Mouse (Mus musculus) cortical plate, adult 2 months (tissue): ENCODE results near the gene Hoxa2.

ENCODE experiments used
- CTCF ChIP-seq: fragments of 200-500 bp; IDR thresholded peaks from 2 replicates; pipeline ENCODE4 v1.5.1; 2011; ENCODE audit warnings: mild to moderate bottlenecking, control low read depth, low read length; ENCODE audit not compliant: insufficient read depth; ENCODE audit errors: extremely low read depth
- POLR2A ChIP-seq: fragments of 200-500 bp; IDR thresholded peaks from 2 replicates; pipeline ENCODE4 v1.6.1; 2011; ENCODE audit warnings: mild to moderate bottlenecking, low read length, control low read depth; ENCODE audit not compliant: insufficient read depth; ENCODE audit errors: extremely low read depth

DNA sequence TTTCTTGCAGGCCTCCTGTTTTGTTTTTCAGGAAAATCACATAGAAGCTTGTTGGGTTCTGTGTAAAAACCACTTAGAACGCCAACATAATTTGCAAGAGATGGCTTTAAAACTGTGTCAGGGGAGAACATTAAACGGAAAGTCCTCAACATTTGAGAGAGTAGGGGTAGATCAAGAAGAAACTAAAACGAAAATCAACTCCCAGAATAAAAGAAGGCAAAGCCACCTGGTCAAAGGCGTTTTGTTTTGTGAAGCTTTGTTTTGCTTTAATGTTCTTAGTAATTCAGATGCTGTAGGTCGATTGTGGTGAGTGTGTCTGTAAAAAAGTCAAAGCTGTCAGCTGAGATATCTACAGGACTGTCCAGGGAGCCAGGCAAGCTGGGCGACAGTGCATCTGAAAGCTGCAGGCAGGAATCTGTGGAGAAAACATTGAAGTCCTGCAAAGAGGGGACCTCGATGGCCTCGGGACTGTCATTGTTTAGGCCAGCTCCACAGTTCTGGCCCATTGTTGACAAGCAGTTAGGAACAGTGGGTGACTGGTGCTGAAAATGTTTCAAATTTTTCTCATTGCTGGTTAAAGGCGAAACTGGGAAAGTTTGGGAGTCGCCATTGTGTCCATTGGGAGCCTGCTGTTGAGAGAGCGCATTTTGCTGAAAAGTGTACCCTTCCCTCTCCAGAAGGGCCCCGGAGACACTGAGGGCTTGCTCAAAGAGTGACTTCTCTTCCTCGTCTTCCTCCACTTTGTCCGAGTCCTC, 1.8 kb downstream of the Hoxa2 start:
- TF ChIP-seq CTCF (no peak), POLR2A (no peak)
